Mouse (Mus musculus): ENCODE results near the gene Olfr18.

DNA sequence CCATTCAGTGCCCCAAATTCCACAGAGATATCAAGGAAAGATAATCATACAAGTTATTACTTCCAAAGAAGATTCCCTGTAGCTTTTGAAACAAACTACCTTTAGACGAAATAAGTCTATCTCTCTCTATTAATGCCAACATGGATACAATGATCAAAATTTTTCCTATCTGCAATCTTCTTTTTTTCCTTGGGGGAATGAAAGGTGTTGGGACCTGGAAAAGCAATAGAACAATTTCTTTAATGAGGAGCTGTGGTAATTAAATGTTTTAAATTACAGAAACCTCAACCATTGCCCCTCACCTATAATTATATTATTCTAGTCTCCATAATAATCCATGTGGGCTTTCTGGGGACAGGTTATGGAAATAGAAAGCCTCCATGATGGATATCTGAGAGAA, 53.8 kb downstream of the Olfr18 start, which contains the start of gene Olfr39:
- TF ChIP-seq CTCF (IDR thresholded peaks at IDR 0.05; ENCODE audit: low read depth): no peak
- TF ChIP-seq EP300 (IDR thresholded peaks at IDR 0.05; ENCODE audit: low read depth): no peak

Measured in liver, postnatal 0 days (tissue).